Mouse (Mus musculus) CH12.LX (cell line): ENCODE measurements around the gene Gatad2a. TPM values are rescaled to one million over a fixed set of nuclear protein-coding genes. Genes with fewer than 3 reads are reported as not detected.

Source experiments
- DNase-seq: peaks from one replicate; pipeline ENCODE4 v3.0.0-alpha.2; 2013; ENCODE audit errors: extremely low read depth
- H3K27ac ChIP-seq: 2 replicates; pipeline ENCODE4 v1.5.1; 2012; ENCODE audit warnings: low read depth, mild to moderate bottlenecking, control low read depth, moderate library complexity; ENCODE audit not compliant: insufficient read depth
- H3K27me3 ChIP-seq: replicated peaks from 2 replicates; pipeline ENCODE3; 2012; ENCODE audit warnings: inconsistent platforms
- H3K36me3 ChIP-seq, 2 experiments: replicated peaks in 1 of 2; 2 replicates each; pipeline versions ENCODE3 to v1.6.1; 2012; ENCODE audit warnings: inconsistent platforms in 1 of 2, low read length in 1 of 2, mild to moderate bottlenecking in 1 of 2, mixed read lengths in 1 of 2, moderate library complexity in 1 of 2; ENCODE audit not compliant: control insufficient read depth in 1 of 2, insufficient read depth in 1 of 2
- H3K4me1 ChIP-seq, 2 experiments: 2 replicates each; pipeline ENCODE4 v1.6.1; 2012; ENCODE audit warnings: inconsistent platforms in 1 of 2, moderate library complexity in 1 of 2; ENCODE audit not compliant: insufficient read depth in 2 of 2, control insufficient read depth in 1 of 2
- H3K4me2 ChIP-seq: 2 replicates; pipeline ENCODE4 v1.6.1; 2012; ENCODE audit warnings: low read depth, mild to moderate bottlenecking, control low read depth; ENCODE audit not compliant: poor library complexity, insufficient read depth, severe bottlenecking
- H3K4me3 ChIP-seq, 3 experiments: fragments of 150-350 bp in 1 of 3; sonication (generic) in 1 of 3; replicated peaks in 1 of 3; 2 replicates each; pipeline versions ENCODE3 to v1.5.1; 2011 to 2012; ENCODE audit warnings: low read depth in 2 of 3, low read length in 2 of 3, mild to moderate bottlenecking in 2 of 3, moderate library complexity in 2 of 3, control low read depth in 1 of 3, improper control_type of control experiment in 1 of 3, inconsistent platforms in 1 of 3, mixed read lengths in 1 of 3; ENCODE audit not compliant: poor library complexity in 1 of 3
- H3K79me2 ChIP-seq: replicated peaks from 2 replicates; pipeline ENCODE4 v1.6.1; 2012; ENCODE audit warnings: mild to moderate bottlenecking, moderate library complexity; ENCODE audit not compliant: control insufficient read depth, poor library complexity, insufficient read depth, severe bottlenecking; ENCODE audit errors: extremely low read depth
- H3K9ac ChIP-seq: 2 replicates; pipeline ENCODE4 v1.6.1; 2012; ENCODE audit warnings: low read depth, mild to moderate bottlenecking, control low read depth, moderate library complexity; ENCODE audit not compliant: insufficient read depth
- H3K9me3 ChIP-seq: replicated peaks from 2 replicates; pipeline ENCODE3; 2012; ENCODE audit warnings: low read length, inconsistent platforms, mixed read lengths
- BHLHE40 ChIP-seq: IDR thresholded peaks from 2 replicates; pipeline ENCODE4 v1.6.1; 2011; ENCODE audit warnings: mild to moderate bottlenecking, low read depth, low read length, improper control_type of control experiment
- CHD1 ChIP-seq: IDR thresholded peaks from 2 replicates; pipeline ENCODE4 v1.6.1; 2012; ENCODE audit warnings: low read depth, low read length, improper control_type of control experiment, inconsistent platforms
- CHD2 ChIP-seq: IDR thresholded peaks from 2 replicates; pipeline ENCODE4 v1.6.1; 2011; ENCODE audit warnings: low read length, improper control_type of control experiment
- ELF1 ChIP-seq: IDR thresholded peaks from 2 replicates; pipeline ENCODE4 v1.6.1; 2014; ENCODE audit warnings: low read depth, mild to moderate bottlenecking, inconsistent platforms, low read length, improper control_type of control experiment
- MAX ChIP-seq: IDR thresholded peaks from 2 replicates; pipeline ENCODE4 v1.6.1; 2011; ENCODE audit warnings: low read length, improper control_type of control experiment
- POLR2AphosphoS2 ChIP-seq: IDR thresholded peaks from 2 replicates; pipeline ENCODE4 v1.6.1; 2011; ENCODE audit warnings: low read depth, low read length, improper control_type of control experiment
- RAD21 ChIP-seq: IDR thresholded peaks from 2 replicates; pipeline ENCODE4 v1.6.1; 2011; ENCODE audit warnings: low read depth, mild to moderate bottlenecking, low read length, improper control_type of control experiment, moderate library complexity
- TBP ChIP-seq: conservative IDR thresholded peaks from 2 replicates; pipeline ENCODE4 v1.6.1; 2011; ENCODE audit warnings: low read depth, low read length, improper control_type of control experiment
- UBTF ChIP-seq: IDR thresholded peaks from 2 replicates; pipeline ENCODE4 v1.6.1; 2012; ENCODE audit warnings: low read depth, mild to moderate bottlenecking, inconsistent platforms, low read length, improper control_type of control experiment, moderate library complexity
- USF2 ChIP-seq: conservative IDR thresholded peaks from 2 replicates; pipeline ENCODE4 v1.6.1; 2011; ENCODE audit warnings: low read depth, low read length, improper control_type of control experiment
- ZC3H11A ChIP-seq: IDR thresholded peaks from 2 replicates; pipeline ENCODE4 v1.6.1; 2012; ENCODE audit warnings: low read depth, mild to moderate bottlenecking, inconsistent platforms, low read length, improper control_type of control experiment
- ZKSCAN1 ChIP-seq: IDR thresholded peaks from 2 replicates; pipeline ENCODE4 v1.6.1; 2012; ENCODE audit warnings: low read depth, inconsistent platforms, low read length, improper control_type of control experiment, borderline replicate concordance
- ZNF384 ChIP-seq: IDR thresholded peaks from 2 replicates; pipeline ENCODE4 v1.6.1; 2012; ENCODE audit warnings: low read depth, low read length, improper control_type of control experiment, inconsistent platforms
- dilution Hi-C: fragments of 300-500 bp; cut with MboI; formaldehyde crosslinking; loops from 2 replicates; pipeline ENCODE4 v1.14.3; 2020; ENCODE audit warnings: low sequenced_read_pairs; ENCODE audit not compliant: extremely low pct_unique_long_range_greater_than_20kb, extremely low pct_ligation_motif_present
- in situ Hi-C: fragments of 300-500 bp; cut with MboI; formaldehyde crosslinking; loops from 3 replicates; pipeline ENCODE4 v1.14.3; 2019; ENCODE audit warnings: low sequenced_read_pairs, low pct_ligation_motif_present, low pct_unique_long_range_greater_than_20kb, mixed read lengths
- polyA plus RNA-seq: library from polyadenylated mRNA; unstranded; fragments of >175 nt; gene quantifications from 2 replicates; pipeline ENCODE4 v1.2.1, GENCODE M21; 2012; ENCODE audit warnings: low read depth; ENCODE audit not compliant: insufficient read length
- total RNA-seq, 2 experiments: library from RNA; depleted of rRNA; stranded (reverse); fragments of 300-350 nt in 1 of 2; fragments of >200 nt in 1 of 2; gene quantifications; 2 replicates each; pipeline ENCODE4 v1.2.3; 2012 to 2014

Gatad2a gene
- total and polyA plus RNA-seq, 3 experiments = 35.7 to 95.1 (median 70.8) TPM

GRCm38 (mm10) chr8:69900895-69901451, 95.2 kb downstream of the Gatad2a start:
- Histone ChIP-seq H3K9me3 (no peaks in the 10 kb centered on the region), H3K9ac (peak overlapping the region; percentile 93), H3K4me2 (peak overlapping the region; percentile 62), H3K27ac (peak overlapping the region; percentile 79), H3K79me2 (peaks cover 42% of the 10 kb centered on the region)
- TF ChIP-seq ZKSCAN1 (no peak), ELF1 (no peak), CHD2 (no peak), ZNF384 (peak; percentile 62), CHD1 (peak; percentile 31; the same call in 1 of the 2 replicates), POLR2AphosphoS2 (no peak)
- TF ChIP-seq, all 38 proteins: peak for 2
- in situ Hi-C loops (no loop called here), dilution Hi-C loops (no loop called here)
- H3K4me3 ChIP-seq = peak overlapping the region; percentile 83 to 92 (median 88)
- H3K36me3 ChIP-seq = peaks cover 10 to 40% of the 10 kb centered on the region in 2 experiments
- peaks cover 14 to 53% of the 10 kb centered on the region in 2 experiments for H3K4me1 ChIP-seq
- DNase-seq = no peak
- no peaks in the 10 kb centered on the region for H3K27me3 ChIP-seq

DNA sequence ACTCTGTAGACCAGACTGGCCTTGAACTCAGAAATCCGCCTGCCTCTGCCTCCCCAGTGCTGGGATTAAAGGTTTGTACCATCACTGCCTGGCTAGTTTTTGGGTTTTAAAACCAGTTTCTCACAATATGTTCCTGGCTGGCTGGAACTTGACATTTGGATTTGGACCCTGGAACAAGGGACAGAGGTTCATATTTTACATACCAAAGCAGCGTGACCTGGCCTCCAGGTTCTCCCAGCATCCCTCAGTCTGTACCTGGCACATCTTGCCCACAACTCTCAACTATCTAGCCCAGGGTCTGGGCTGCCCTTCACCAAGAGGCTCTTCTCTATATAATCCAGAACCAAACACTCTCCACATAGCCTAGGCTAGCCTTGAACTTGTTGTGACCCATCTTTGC, 96.3 kb downstream of the Gatad2a start:
- H3K36me3 ChIP-seq = peaks cover 15 to 50% of the 10 kb centered on the region in 2 experiments
- dilution Hi-C loops = no loop called here

GRCm38 (mm10) chr8:69897857-69898256, 98.3 kb downstream of the Gatad2a start:
- H3K4me1 ChIP-seq = peaks cover 18 to 52% of the 10 kb centered on the region in 2 experiments
- H3K27ac ChIP-seq = no peak overlapping the region
- dilution Hi-C loops = no loop called here
- H3K9ac ChIP-seq = no peak overlapping the region
- no peak overlapping the region for H3K4me2 ChIP-seq
- no peak for DNase-seq
- in situ Hi-C loops = no loop called here
- H3K4me3 ChIP-seq = no peak overlapping the region
- H3K9me3 ChIP-seq = no peaks in the 10 kb centered on the region
- H3K36me3 ChIP-seq = peaks cover 32 to 70% of the 10 kb centered on the region in 2 experiments
- no peaks in the 10 kb centered on the region for H3K27me3 ChIP-seq
- no peak for TF ChIP-seq RAD21
- TF ChIP-seq BHLHE40 = no peak
- no peak for TF ChIP-seq UBTF
- H3K79me2 ChIP-seq = peaks cover 47% of the 10 kb centered on the region

More for the DNA sequence above, 96.3 kb downstream of the Gatad2a start:
- Histone ChIP-seq H3K4me2 (0 out of 2 replicates have a peak overlapping the region, but pooled peaks have one; percentile 24), H3K79me2 (peaks cover 47% of the 10 kb centered on the region), H3K27ac (no peak overlapping the region), H3K27me3 (no peaks in the 10 kb centered on the region), H3K4me1 (peaks cover 18 to 63% of the 10 kb centered on the region in 2 experiments), H3K4me3 (no peak overlapping the region), H3K9ac (0 out of 2 replicates have a peak overlapping the region, but pooled peaks have one; percentile 93), H3K9me3 (no peaks in the 10 kb centered on the region)
- in situ Hi-C loops = no loop called here
- TF ChIP-seq TBP (no peak), USF2 (no peak), BHLHE40 (no peak), MAX (no peak), ZC3H11A (no peak), CHD2 (no peak)
- no peak for DNase-seq
